ENCODE assay signal across 15 mouse cellular contexts in genomic region chr10:93899303-93899702, GRCm38 (mm10). TPM values are rescaled to one million over a fixed set of nuclear protein-coding genes. Genes with fewer than 3 reads are reported as not detected.
DNase-seq lines count a peak whose midpoint lies in the region; ATAC-seq lines count a peak whose summit lies in the region.
"Had no signal": no experiment of that assay in that cellular context is flagged by ENCODE, and none has a peak within 500 bp of the region (broad histone marks: within the 10 kb centered on the region; RNA-seq: fewer than 3 reads in every experiment).

No protein-coding gene starts in this region.

- ATAC-seq in activated CD4-positive, CD25-positive, alpha-beta regulatory T cell, adult 4 months: no peak
- ATAC-seq: CD4-positive, CD25-positive, alpha-beta regulatory T cell, adult 4 months; forebrain, embryonic 15.5 days; hindbrain, postnatal 0 days; midbrain, embryonic 16.5 days had no signal

- peak; percentile 25 to 58 for DNase-seq in lung, adult 18-20 months
- no peak for DNase-seq in lung, postnatal 10 days
- peak; percentile 60 for DNase-seq in fibroblast of lung, adult 2 months (ENCODE audit: low read depth)
- peak; percentile 33 to 72 for DNase-seq in kidney, adult 8-10 months
- DNase-seq in kidney, postnatal 36 days: peak; percentile 19 to 71
- no peak for DNase-seq in right cerebral cortex, adult 2 months (ENCODE audit: low spot score in 2 of 2)
- DNase-seq: cerebellum, adult 9-10 months; gastrocnemius, postnatal 36 days; right cerebral cortex, postnatal 25 days; thymus, postnatal 36 days had no signal

RNA-seq across cellular contexts. Expression of gene Metap2, which starts 2.4 kb away (rescaled TPM):
- 100 to 1,000 TPM; 188 to 241 TPM for polyA plus RNA-seq in activated CD4-positive, CD25-positive, alpha-beta regulatory T cell, adult 4 months (2017; shearing (Covaris generic))

Comparison
In these comparisons a context has a peak if more than half of its experiments do, and no peak if none do; other contexts are left out.
1. DNase-seq: peak in lung, adult 18-20 months (2 of 2), fibroblast of lung, adult 2 months (single experiment), kidney, adult 8-10 months (2 of 2) and kidney, postnatal 36 days (2 of 2); none in lung, postnatal 10 days (single experiment) and right cerebral cortex, adult 2 months (0 of 2).